Mouse (Mus musculus) embryonic fibroblast, embryonic 13.5 days (primary cell): ENCODE measurements at regions not wholly inside any gene's neighbourhood (a gene's known extent, or its start where the extent isn't known, plus 50 kb on each side); places are given as distances from the start of the nearest gene placed in this dataset.

ENCODE experiments used
- H3K27ac ChIP-seq: 2 replicates; pipeline ENCODE4 v1.5.1; 2012; ENCODE audit warnings: low read length, control low read depth, inconsistent platforms; ENCODE audit not compliant: insufficient read depth
- H3K4me1 ChIP-seq: 2 replicates; pipeline ENCODE4 v1.6.1; 2011; ENCODE audit warnings: low read length; ENCODE audit not compliant: control insufficient read depth, insufficient read depth
- H3K4me3 ChIP-seq: 2 replicates; pipeline ENCODE4 v1.5.1; 2011; ENCODE audit warnings: mild to moderate bottlenecking, control low read depth, low read length; ENCODE audit not compliant: insufficient read depth
- CTCF ChIP-seq: IDR thresholded peaks from 2 replicates; pipeline ENCODE4 v1.5.1; 2011; ENCODE audit warnings: mild to moderate bottlenecking, control low read depth, low read length, moderate library complexity, borderline replicate concordance; ENCODE audit not compliant: insufficient read depth
- POLR2A ChIP-seq: IDR thresholded peaks from 2 replicates; pipeline ENCODE4 v1.6.1; 2011; ENCODE audit warnings: low read depth, mild to moderate bottlenecking, control low read depth, low read length, moderate library complexity

GRCm38 (mm10) chr17:14610791-14611522 lies 83.1 kb downstream of the Thbs2 start:
- TF ChIP-seq CTCF (no peak), POLR2A (no peak; the same call in 1 of the 2 replicates)
- peak overlapping the region; percentile 87 for H3K27ac ChIP-seq
- H3K4me3 ChIP-seq, result no peak overlapping the region
- peaks cover 18% of the 10 kb centered on the region for H3K4me1 ChIP-seq

DNA sequence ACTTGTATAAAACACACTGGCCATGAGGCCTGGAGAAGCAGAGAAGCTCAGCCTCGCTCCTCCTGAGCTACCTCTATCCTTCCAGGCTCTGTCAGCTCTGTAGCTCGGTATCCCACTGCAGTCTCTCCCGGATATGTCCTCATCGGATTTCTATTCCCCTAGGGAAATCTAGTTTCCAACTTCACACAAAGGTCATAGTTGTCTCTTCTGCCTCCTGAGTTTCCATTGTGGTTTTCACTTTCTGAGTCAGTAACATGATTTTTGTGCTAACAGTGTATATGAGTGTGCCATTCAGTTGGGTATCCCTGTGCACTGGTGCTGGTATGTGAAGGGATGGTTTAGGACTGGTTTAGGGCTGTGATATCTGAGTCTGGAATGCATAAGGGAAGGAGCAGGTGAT lies 85.2 kb downstream of the Thbs2 start:
- Histone ChIP-seq H3K4me1 (peaks cover 18% of the 10 kb centered on the region), H3K4me3 (no peak overlapping the region), H3K27ac (peak overlapping the region; percentile 72)
- TF ChIP-seq CTCF (no peak), POLR2A (no peak)

DNA sequence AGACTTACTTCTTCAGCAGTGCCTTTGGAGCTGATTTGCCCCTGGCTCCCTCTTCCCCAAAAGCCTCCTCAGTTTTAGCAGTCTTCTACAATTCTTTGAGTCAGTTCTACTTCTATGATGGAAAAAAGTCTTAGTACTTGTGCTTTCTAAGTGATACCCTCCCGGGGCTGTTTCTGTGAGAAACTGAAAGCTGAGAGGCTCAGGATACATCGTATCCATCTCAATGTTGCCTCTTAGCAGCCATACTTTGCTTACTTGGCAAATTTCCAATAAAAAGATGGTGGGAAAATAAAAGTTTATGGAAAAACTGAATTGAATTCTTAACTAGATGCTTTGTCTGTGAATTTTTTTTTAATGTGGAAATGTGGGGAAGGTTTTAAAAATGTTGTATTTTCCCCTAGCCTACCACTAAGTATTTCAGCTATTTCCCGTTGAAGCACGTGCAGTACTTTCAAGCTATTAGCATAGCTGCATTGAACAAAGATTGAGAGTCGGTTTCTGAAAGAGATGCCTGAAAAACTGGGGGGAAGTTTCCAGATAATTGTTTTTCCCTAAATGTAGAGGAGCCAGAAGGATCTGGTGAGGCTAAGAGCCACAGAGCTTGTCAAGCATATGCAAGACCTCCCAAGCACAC lies 87.6 kb downstream of the Thbs2 start:
- H3K4me1 ChIP-seq, result peaks cover 15% of the 10 kb centered on the region
- H3K27ac ChIP-seq, result peak overlapping the region; percentile 91; the same call in 1 of the 2 replicates
- H3K4me3 ChIP-seq, result no peak overlapping the region
- TF ChIP-seq POLR2A (no peak), CTCF (no peak)

DNA sequence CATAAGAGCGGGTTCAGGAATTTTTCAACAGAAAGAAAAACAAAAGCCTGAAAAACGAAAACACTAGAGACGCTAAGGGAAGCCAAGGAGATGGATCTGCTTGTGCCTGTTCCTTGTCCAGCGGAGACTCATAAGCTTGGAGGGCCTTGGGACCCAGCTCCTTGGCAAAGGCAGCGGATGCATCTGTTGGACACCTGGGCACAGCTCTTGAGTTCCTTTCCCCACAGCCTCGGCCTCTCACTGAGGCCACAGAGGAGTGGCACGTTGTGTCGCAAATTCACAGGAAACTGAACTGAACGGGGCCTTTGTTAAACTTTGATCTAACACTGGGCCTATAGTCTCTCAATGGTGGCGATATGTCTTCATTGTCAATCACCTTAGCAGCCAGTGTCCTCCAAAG lies 94.4 kb downstream of the Thbs2 start:
- TF ChIP-seq CTCF, result no peak
- no peak for TF ChIP-seq POLR2A
- Histone ChIP-seq H3K4me1 (0 out of 2 replicates have a peak, but pooled peaks cover 6% of the 10 kb centered on the region), H3K4me3 (no peak overlapping the region), H3K27ac (no peak overlapping the region; the same call in 1 of the 2 replicates)

GRCm38 (mm10) chr17:14596470-14596869 lies 97.6 kb downstream of the Thbs2 start:
- no peak overlapping the region for H3K27ac ChIP-seq
- 0 out of 2 replicates have a peak, but pooled peaks cover 6% of the 10 kb centered on the region for H3K4me1 ChIP-seq
- TF ChIP-seq CTCF (no peak), POLR2A (no peak)
- H3K4me3 ChIP-seq, result no peak overlapping the region

DNA sequence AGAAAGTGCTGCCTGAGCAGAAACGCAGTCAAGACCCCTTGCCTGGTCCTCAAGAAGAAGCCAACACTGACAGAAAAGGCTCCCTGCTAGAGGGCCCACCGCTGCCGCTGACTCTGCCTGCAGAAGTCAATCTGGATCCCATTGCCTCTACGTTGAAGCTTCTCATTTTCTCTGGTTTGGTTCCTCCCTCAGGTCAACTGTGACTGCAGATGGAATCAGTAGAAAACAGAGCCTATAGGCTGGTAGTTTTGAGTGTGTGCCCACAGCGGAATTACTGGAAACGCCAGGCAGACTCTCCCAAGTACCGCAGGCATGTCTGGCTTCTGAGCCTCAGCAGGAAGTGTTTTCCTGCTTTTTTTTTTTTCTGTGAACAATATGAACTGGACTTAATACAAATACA lies 98.5 kb downstream of the Thbs2 start:
- Histone ChIP-seq H3K4me3 (no peak overlapping the region), H3K4me1 (0 out of 2 replicates have a peak, but pooled peaks cover 6% of the 10 kb centered on the region), H3K27ac (no peak overlapping the region; the same call in 1 of the 2 replicates)
- TF ChIP-seq POLR2A (no peak), CTCF (no peak)

DNA sequence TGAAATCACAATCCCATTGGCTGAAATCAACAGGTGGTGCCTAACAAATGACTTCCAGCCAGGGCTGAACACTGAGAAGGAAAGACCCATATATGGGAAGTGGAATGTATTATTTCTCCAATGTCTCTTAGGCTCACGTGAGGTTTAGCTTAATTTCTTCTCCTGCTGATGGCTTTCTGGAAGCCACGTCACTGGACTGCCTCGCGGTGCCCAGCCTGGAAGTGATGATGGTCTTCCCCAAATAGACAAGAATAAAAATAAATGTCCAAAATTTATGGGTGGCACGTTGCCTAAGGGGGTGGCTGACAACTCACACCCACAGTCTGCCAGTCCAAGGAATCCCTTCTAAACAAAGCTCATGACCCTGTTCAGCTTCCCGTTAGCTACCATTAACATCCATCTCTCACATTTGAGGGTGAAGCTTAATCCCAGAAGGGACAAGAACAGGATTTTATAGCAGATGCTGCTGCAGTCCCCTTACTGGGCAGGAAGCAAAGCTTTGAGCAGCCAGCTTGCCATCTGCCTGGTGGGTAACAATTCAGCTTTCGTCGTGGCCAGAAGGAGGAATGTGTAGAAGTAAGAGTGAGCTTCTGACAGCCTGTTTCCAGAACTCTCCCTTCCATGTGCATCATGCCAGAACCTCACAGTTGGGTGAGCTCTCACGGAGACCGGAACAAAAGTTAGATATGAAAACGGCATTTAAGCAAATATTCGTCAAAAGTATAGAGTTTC lies 105.8 kb downstream of the Thbs2 start:
- no peaks in the 10 kb centered on the region for H3K4me1 ChIP-seq
- TF ChIP-seq CTCF, result no peak
- no peak for TF ChIP-seq POLR2A
- no peak overlapping the region for H3K4me3 ChIP-seq
- no peak overlapping the region for H3K27ac ChIP-seq

GRCm38 (mm10) chr17:14579671-14580070 lies 114.4 kb downstream of the Thbs2 start:
- Histone ChIP-seq H3K4me1 (peaks cover 10% of the 10 kb centered on the region), H3K27ac (no peak overlapping the region), H3K4me3 (no peak overlapping the region)
- no peak for TF ChIP-seq POLR2A
- no peak for TF ChIP-seq CTCF

DNA sequence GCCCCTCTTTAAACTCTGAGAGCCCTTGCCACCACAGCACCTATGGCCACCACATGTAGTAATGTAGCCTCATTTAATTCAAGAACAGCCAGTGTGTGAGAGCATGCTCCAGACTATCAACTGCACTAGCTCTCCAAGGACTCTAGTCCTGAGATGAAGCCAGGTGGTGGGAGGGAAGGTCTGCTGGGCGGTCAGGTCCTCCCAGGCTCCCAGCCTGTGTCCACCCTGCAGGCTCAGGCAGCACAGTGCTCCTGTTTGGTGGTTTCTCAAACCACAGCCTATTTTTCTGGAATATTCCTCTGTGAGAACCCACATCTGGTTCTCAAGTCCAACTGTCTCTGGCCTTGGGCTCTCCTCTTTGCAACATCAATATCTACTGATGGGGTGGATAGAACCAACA lies 115.3 kb downstream of the Thbs2 start:
- TF ChIP-seq POLR2A, result no peak
- no peak for TF ChIP-seq CTCF
- H3K4me1 ChIP-seq, result peaks cover 10% of the 10 kb centered on the region
- no peak overlapping the region for H3K4me3 ChIP-seq
- no peak overlapping the region for H3K27ac ChIP-seq
